Mouse (Mus musculus) olfactory bulb, adult 2 months (tissue): ENCODE measurements at regions not wholly inside any gene's neighbourhood (a gene's known extent, or its start where the extent isn't known, plus 50 kb on each side); places are given as distances from the start of the nearest gene placed in this dataset.

Experiments
- CTCF ChIP-seq: fragments of 200-500 bp; IDR thresholded peaks from 2 replicates; pipeline ENCODE4 v1.5.1; 2012; ENCODE audit warnings: low read depth, mild to moderate bottlenecking, low read length, moderate library complexity; ENCODE audit not compliant: insufficient read depth
- POLR2A ChIP-seq: fragments of 200-500 bp; IDR thresholded peaks from 2 replicates; pipeline ENCODE4 v1.6.1; 2012; ENCODE audit warnings: mild to moderate bottlenecking, low read depth, low read length, moderate library complexity; ENCODE audit not compliant: insufficient read depth

GRCm38 (mm10) chr9:78965226-78965950 is 350.0 kb downstream of the Cd109 start:
- TF ChIP-seq CTCF = no peak
- TF ChIP-seq POLR2A = no peak
